Mouse (Mus musculus) myocyte (in vitro differentiated cells): ENCODE measurements at regions not wholly inside any gene's neighbourhood (a gene's known extent, or its start where the extent isn't known, plus 50 kb on each side); places are given as distances from the start of the nearest gene placed in this dataset.

Experiments
- MAX ChIP-seq: IDR thresholded peaks from one replicate; pipeline ENCODE4 v1.6.1; 2011; ENCODE audit warnings: low read depth, mild to moderate bottlenecking, control low read depth
- MYOD1 ChIP-seq, 3 experiments: IDR thresholded peaks; one replicate each; pipeline ENCODE4 v1.6.1; 2011; ENCODE audit warnings: control low read depth in 2 of 3, low read depth in 2 of 3, mild to moderate bottlenecking in 2 of 3, moderate library complexity in 1 of 3; ENCODE audit not compliant: insufficient read length in 2 of 3, control insufficient read depth in 1 of 3
- POLR2A ChIP-seq: IDR thresholded peaks from one replicate; pipeline ENCODE4 v1.6.1; 2011; ENCODE audit warnings: low read depth, mild to moderate bottlenecking, control low read depth, moderate library complexity; ENCODE audit not compliant: insufficient read length
- POLR2AphosphoS2 ChIP-seq: IDR thresholded peaks from one replicate; pipeline ENCODE4 v1.6.1; 2011; ENCODE audit warnings: low read depth, control low read depth; ENCODE audit not compliant: insufficient read length
- SRF ChIP-seq: IDR thresholded peaks from one replicate; pipeline ENCODE4 v1.6.1; 2011; ENCODE audit warnings: low read depth; ENCODE audit not compliant: control insufficient read depth, insufficient read length
- USF1 ChIP-seq: IDR thresholded peaks from one replicate; pipeline ENCODE4 v1.6.1; 2011; ENCODE audit warnings: low read depth, mild to moderate bottlenecking, control low read depth, moderate library complexity

GRCm38 (mm10) chr11:56262726-56263125 is 221.9 kb upstream of the Nmur2 start:
- TF ChIP-seq MYOD1 (IDR thresholded peaks at IDR 0.05; ENCODE audit: control insufficient read depth in 1 of 3, insufficient read length in 2 of 3, low read depth in 2 of 3) = no peak
- TF ChIP-seq POLR2A = no peak
- no peak for TF ChIP-seq USF1
- no peak for TF ChIP-seq MAX
- TF ChIP-seq POLR2AphosphoS2 = no peak
- no peak for TF ChIP-seq SRF
